Mouse (Mus musculus) monocyte, adult 5-6 weeks (primary cell): ENCODE results near the gene Piwil1. TPM values are rescaled to one million over a fixed set of nuclear protein-coding genes. Genes with fewer than 3 reads are reported as not detected.
"Not testable (repeated sequence)": the region's sequence is repeated elsewhere in the genome, so short reads cannot be mapped to it uniquely, and the experiment has no call there.

Source experiments
- ATAC-seq: fragments of 153-309, 156-312 bp; replicated peaks from 2 replicates; pipeline ENCODE4 v1.8.0; 2017; ENCODE audit warnings: mild to moderate bottlenecking; ENCODE audit not compliant: low TSS enrichment, insufficient number of reproducible peaks, severe bottlenecking, poor library complexity, low FRiP score
- total RNA-seq: library from RNA; stranded (forward); fragments of 200-1000, 200-491, 200-594 nt; gene quantifications from 3 replicates; pipeline ENCODE4 v1.2.3, GENCODE M21; 2017

Piwil1 gene
- total RNA-seq, 1 experiment from 2014 or later: not detected

GRCm38 (mm10) chr5:128706467-128706866 is 4.1 kb downstream of the Piwil1 start:
- ATAC-seq: no peak

DNA sequence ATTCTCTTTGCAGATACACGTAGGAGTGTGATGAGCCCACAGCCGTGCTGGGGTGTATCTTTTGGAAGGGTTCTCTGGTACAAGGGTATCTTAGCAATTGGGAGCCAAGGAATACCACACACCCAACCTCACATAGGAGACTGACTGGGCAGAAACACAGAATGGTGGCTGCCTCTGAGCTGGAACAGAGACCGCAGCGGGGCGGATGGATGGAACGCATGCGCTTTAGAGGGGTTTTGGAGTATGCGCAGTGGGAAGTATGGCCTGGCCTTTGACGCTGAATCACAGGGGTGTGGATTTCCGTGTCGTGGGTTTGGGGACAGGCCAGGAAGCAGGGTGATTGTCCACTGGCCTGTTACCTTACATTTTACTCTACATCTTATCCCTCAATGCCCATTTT is 4.9 kb downstream of the Piwil1 start:
- ATAC-seq: no peak

DNA sequence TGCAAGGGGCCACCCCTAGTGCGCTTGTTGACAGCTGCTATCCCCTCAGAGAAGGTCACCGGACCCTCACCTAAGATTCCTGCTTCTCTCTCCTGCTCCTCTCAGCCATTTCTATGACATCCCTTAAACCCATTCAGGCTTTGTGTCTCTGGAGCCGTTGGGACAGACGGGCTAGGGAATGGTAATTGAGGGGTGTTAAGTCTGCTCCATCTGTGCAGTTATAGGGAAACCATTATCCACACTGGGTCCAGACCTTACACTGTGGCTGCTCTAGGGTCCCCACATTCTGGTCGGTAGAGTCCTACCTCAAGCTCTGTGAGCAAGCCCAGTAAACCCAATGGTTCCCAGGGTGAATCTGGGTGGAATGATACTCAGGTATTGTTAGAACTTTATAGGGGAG is 6.6 kb downstream of the Piwil1 start:
- ATAC-seq: no peak

DNA sequence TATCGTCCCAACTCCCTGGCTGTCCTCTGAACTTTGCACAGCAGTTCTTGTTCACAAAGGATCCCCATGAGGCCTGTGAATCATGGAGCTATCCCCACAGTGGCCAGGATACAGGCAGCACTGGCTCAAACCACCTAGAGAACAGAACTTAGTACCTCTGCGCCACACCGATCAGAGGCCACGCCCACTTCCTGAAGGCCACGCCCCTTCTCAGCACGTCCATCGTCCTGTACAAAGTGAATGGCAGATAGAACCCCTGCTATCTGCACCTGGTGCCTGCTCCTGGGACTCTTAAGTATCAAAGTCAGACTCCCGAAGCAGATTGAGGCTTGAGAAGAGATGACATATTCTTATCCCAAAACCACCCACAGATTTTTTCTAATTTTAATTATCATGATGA is 8.3 kb downstream of the Piwil1 start:
- ATAC-seq: no peak

GRCm38 (mm10) chr5:128711847-128712246 is 9.5 kb downstream of the Piwil1 start:
- ATAC-seq: no peak

GRCm38 (mm10) chr5:128715171-128715570 is 12.8 kb downstream of the Piwil1 start:
- ATAC-seq: no peak

DNA sequence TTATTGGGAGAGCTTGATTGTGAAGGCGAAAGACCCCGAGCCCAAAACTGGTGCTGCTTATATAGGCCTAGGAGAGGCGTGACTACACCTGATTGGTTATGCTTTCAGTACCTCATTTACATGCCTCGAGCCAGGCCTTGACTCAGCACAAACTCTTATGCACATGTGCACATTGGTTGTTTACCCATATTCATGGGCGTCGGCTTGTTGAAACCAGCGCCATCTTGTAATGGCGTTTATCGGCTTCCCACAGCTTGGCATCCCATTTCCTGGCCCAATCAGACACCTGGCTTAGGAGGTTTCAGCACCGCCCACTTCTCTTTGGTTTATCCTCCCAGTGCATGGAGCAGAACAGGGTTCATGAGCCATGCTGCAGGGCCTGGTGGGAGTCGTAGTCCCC is 18.1 kb downstream of the Piwil1 start:
- ATAC-seq: not testable (repeated sequence)

DNA sequence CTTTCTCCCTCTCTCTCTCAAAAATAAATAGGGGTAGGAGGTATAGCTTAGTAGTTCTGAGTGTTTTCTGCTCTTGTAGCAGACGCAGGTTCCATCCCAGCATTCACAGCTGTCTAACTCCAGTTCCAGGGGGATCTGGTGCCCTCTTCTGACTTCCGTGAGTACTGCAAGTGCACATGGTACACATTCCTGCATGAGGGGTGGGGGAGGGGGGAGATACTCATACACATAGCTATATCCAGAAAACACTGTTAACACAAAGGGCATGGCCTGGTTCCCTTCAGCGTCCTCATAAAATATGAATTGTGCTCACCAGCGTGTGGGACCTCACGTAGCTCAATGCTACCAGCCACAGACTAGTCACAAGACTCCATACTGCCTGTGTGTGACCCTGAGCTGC is 27.0 kb downstream of the Piwil1 start:
- no peak for ATAC-seq

DNA sequence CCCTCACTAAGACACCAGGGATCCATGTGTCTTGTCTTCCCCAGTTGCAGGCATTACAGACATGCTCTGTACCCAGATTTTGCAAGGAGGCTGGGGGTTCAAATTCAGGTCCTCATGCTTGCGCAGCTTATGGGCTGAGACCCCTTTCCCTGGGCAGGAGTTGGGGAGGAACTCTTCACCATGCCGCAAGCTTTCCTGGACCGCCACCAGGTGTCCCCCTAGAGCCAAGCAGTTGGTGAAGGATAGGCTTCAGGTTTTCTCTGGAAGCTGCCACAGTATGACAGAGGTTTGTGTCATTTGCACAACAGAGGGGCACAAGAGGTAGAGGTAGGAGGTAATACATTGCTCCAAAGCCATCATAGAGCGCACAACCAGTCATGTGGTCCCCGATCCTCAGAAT is 28.3 kb downstream of the Piwil1 start:
- no peak for ATAC-seq

DNA sequence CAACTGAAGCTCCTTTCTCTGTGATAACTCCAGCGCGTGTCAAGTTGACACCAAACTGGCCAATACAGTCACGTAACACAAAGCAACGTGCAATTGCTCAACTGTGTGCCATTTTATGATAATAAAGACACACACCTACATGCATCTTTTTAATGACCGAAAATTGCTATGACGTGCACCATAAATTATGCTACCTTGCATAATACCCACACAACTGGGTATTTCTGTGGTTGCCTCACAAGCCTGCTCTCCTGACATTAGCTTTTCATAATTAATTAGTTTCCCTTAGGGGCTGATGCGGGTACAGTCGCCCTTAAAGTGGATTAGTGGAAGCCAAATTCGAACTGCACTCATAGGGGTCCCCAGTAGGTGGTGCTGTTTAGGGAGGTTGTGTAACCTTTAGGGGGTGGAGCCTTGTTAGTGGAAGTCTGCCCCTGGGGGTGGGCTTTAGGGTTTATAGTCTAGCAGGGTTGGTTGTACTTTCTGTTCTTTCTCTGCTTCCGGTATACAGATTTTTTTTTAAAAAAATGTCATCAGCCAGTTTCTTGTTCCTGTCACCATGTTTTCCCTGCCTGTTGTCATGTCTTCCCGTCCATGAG is 30.2 kb downstream of the Piwil1 start:
- ATAC-seq: no peak

DNA sequence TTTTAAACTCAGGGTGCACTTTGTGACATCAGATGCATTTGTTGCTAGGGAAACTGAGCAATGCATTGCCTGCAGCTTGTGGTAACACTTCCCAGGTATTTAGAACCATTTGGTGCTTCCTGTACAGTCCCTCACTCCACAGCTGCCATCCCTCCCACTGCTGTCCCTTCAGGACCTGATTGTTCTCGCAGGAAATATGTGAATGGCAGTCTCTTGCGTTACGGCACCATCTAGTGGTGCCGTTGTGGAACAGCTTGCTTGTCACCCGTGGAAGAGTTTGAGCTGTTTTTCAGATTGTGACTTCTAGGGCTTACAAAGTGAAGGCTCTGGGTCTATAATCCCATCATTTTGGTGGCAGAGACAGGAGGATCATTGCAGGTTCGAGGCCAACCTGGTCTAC is 31.6 kb downstream of the Piwil1 start:
- no peak for ATAC-seq

DNA sequence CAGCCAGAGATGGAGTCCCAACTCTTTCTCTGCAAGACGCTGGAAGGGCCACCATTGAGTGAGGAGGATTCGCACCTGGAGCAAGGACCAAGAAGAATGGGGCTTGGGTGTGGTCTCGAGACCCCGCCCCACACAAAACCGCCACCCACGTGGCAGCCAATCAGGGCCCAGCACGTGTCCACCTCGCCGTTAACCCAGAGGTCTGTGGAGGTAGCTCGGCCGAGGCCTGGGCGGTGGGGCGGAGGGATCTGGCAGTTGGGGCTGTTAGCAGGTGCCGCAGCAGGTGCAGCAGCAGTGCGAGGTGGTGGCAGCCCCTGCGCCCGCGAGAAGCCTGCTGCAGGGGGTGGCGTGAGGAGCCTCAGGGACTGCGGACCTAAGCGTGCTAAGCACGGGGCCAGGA is 33.6 kb downstream of the Piwil1 start:
- ATAC-seq: no peak

DNA sequence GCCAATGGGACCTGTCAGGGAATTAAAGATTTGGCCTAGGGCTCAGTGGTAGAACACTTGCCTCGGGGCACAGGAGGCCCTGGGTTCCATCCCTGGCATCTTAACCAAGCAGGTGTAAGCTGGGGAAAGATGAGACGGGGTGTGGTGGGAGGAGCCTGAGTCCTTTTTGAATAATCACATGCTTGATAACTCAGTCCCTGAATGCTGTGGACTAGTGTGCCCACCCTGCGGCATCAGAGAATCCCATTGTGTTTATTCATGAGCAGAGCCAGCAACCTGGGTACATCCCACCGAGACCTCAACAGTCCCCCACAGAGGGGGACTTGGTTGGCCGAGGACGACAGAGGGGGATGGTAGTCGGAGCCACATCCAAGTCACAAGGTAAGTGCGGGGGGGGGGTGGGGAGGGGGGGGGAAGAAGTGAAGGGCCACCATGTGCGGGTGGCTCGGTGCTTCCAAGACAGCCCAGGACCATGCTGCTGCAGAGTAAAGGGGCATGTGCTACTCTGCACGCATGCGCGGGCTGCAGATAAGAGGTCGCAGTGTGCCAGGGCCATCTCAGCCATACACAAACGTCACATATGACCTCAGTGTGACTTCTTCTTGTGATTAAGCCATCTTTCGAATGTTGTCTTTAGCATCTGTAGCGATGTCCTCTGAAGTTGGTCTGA is 37.0 kb downstream of the Piwil1 start:
- ATAC-seq: no peak

GRCm38 (mm10) chr5:128739838-128740171 is 37.5 kb downstream of the Piwil1 start:
- ATAC-seq: no peak

DNA sequence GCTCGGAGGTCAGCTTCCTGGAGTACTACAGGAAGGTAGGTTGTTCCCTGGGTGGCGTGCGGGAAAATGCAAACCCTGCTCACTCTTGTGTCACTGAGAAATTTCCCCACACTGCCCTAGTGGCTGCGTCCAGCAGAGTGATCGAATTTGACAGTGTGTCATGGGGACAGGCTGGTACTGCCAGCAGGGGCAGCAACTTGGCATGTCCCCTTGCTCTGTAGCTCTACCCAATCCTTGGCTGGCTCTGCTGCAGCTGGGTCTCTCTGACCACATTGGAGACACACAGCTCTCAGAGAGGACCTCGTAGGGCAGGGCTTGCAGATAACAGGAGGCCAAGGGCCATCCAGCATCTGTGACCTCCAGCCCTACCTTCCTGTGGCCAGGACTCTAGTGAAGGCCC is 42.0 kb downstream of the Piwil1 start:
- ATAC-seq: no peak

GRCm38 (mm10) chr5:128745206-128745605 is 42.9 kb downstream of the Piwil1 start:
- ATAC-seq: no peak

GRCm38 (mm10) chr5:128746261-128746660 is 43.9 kb downstream of the Piwil1 start:
- no peak for ATAC-seq

DNA sequence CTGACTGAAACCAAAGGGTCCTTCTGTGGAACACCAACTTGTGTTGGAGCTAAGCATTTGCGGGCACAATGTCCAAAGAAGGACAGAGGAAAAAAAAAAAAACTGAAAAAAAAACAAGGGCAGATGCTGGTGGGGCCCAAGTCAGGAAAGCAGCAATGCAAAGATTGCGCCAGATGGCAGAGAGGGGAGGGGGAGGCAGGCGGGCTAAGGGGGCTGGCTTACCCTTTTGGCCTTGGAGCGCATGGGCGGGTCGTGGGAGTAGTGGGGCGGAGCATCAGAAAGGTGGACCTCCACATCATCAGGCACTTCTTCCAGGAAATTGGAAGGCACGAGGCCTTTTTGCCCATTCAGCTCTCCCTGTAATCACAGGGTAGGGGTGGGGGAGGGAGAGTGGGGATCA is 58.8 kb downstream of the Piwil1 start:
- no peak for ATAC-seq

- no peak for ATAC-seq
These were observed 66.8 kb downstream of the Piwil1 start for GRCm38 (mm10) chr5:128769026-128769631.

DNA sequence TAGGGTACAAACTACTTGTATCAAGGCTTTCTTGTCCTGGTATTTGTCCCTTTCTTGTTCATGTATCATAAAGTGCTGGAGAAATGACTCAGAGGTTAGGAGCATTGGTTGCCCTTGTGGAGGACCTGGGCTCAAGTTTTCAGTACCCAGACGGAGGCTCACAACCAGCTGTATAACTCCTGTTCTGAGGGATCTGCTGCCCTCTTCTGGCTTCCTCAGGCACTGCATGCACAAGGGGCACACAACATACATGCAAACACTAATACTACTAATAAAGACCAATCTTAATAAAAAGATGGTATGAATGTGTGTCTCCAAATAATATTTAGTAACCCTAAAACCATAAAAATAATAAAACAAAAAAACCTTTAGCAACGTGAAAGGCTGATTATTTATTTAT is 74.1 kb downstream of the Piwil1 start:
- ATAC-seq: no peak
